Mouse (Mus musculus): Measurements from ENCODE around the gene Ess2.

DNA sequence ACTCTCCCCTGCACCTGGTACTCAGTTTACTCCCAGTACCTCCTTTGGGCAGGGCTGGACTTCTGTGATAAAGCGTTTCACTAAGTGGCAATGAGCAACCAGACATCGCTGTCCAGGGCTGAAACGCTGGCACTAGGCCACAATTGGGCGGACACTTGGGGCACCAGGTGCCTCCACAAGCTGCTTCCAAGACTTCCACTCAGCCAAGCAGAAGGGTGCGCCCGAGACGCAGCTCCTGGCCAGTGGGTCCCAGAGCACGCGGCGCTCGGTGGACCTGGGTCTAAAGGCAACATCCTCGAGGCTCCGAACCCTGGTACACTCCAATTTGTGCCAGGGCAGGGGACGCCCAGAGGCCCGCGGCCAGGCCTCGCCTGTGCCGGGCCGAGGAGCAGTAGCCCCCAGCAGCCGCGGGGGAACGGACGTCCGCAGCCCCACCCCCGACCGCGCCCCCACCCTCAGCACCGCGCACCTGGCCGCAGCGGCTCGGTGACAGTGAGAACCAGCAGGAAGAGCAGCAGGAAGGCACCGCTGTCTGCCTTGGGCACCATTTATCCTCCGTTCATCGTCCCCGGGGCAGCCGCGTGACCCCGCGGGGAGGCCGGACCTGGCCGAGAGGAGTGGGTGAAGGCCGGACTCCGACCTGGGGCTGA is 20.1 kb downstream of the Ess2 start:
- TF ChIP-seq CTCF (IDR thresholded peaks at IDR 0.05; ENCODE audit: low read depth, low read length), result no peak
- TF ChIP-seq TAL1 (conservative IDR thresholded peaks at IDR 0.05; ENCODE audit: low read depth, low read length), result no peak
